Mouse (Mus musculus): Measurements from ENCODE around the gene Entr1.

Gene Entr1

GRCm38 (mm10) chr2:26389154-26389690 is at the start of gene Entr1, which contains the start of gene Pmpca:
Entr1 (minus strand) TSS chr2:26389316.
Pmpca (plus strand) TSS chr2:26389339.
- DNase-seq (ENCODE audit: low spot score) = peak; percentile 84

DNA sequence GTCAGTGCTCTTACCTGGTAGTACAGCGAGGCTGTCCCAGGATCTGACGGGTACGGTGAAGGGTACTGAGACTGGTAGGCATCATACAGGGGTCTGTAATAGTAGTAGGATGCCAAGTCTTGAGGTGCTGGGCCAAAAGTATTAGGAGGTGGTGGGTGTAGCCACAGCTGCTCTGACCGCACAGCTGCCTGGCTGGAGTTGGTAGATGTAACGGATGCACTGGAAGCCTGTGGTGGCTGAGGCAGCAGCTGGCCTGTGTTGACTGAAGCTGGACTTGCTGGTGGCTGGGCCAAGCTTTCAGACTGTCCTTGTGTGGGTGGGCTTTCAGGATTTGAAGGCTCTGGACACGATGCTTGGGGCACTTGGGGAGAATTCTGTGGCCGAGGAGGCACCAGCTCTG is 49.3 kb upstream of the Entr1 start:
- no peak for DNase-seq (ENCODE audit: low spot score)

- DNase-seq (ENCODE audit: low spot score) = no peak
These were observed 48.1 kb upstream of the Entr1 start for GRCm38 (mm10) chr2:26437221-26437620.

DNA sequence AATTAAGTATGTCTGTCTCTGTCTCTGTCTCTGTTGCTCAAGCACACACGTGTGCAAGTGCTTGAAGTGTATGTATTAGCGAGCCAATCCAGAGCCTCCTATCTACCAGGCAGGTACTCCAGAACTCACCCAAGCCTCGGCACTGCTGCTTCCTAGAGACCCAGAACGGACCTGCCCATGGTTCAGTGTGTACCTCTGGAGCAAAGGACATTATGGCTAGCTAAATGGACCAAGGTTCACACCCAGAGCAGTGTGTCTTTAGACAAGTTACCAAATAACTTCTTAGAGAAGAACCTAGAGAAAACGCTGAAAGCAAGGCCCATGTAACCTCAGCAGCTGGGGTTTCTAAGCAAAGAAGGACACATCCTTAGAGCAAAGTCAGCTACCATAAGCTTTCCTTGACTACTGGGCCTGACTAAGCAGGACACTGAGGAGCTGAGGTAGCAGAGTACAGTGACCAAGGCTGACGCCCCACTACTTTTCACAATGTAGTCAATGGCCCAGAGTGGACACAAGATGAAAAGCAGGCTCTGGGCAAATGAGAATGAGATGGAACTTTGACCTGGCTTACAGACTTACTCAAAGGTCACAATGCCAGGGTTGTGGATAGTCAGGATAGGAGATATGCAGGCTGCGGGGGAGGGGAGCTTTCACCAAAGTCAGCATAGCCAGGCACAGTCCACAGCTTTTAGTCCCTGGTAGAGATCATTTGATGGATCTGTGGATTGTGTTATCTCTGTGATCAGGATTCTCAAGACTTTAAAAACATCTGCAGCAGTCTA is 45.9 kb upstream of the Entr1 start:
- DNase-seq (ENCODE audit: low spot score) = no peak

DNA sequence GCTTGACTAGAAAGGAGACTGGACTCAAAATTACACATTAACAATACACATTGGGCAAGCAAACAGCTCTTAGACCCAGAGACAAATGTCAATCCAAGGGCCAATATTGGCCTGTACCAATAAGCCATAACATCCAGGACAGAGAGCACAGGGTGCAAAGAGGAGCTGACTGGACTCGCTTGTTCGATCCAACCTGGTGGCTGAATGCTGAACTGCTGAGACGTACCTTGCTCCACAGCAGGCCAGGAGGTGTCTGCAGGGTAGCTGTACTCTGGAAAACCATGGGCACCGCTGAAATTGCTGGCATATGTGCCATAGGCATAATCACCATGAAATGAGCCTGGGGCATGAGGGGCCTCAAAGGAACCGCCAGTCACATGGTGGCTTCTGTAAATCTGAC is 40.7 kb upstream of the Entr1 start:
- no peak for DNase-seq (ENCODE audit: low spot score)

DNA sequence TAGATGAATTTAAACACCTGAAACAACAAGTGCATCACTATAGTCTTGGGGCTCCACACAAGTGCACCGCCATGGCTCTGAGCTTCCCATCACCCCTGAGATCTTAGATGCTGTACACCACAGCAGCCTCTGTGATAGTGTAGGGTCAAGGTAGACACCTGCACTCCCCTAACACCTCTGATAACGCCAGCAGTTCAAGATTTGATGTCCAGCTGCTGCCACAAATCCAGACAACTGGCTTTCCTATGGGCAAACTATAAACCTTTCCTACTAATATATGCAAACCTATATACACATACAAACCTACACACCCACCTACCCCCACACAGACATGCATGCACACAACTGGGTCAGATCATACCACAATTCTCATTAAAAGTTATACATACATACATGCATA is 35.4 kb upstream of the Entr1 start:
- no peak for DNase-seq (ENCODE audit: low spot score)

GRCm38 (mm10) chr2:26423086-26423485 is 34.0 kb upstream of the Entr1 start:
- DNase-seq (ENCODE audit: low spot score) = no peak

DNA sequence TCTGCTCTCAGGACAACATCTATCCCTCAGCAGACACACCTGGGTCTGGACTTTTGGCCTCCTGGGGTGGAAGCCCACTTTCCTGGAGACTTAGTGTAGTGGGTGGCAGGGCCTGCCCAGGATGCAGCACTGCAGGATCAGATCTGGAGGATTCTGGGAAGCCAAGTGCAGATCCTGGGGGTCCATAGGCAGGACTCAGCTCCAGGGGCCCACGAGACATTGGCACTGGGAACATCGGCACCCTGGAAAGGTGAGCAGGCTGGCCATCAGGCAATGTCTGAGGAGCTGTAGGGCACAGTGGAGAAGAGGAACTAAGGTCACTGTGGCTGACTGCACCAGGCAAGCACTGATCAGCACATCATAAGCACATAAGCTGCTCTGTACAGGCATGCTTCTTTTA is 32.9 kb upstream of the Entr1 start:
- DNase-seq (ENCODE audit: low spot score) = no peak

- no peak for DNase-seq (ENCODE audit: low spot score)
These were observed 29.0 kb upstream of the Entr1 start for GRCm38 (mm10) chr2:26418120-26418519.

GRCm38 (mm10) chr2:26417066-26417465 is 27.9 kb upstream of the Entr1 start:
- no peak for DNase-seq (ENCODE audit: low spot score)

GRCm38 (mm10) chr2:26410931-26411411 is 21.9 kb upstream of the Entr1 start:
- DNase-seq (ENCODE audit: low spot score) = no peak

DNA sequence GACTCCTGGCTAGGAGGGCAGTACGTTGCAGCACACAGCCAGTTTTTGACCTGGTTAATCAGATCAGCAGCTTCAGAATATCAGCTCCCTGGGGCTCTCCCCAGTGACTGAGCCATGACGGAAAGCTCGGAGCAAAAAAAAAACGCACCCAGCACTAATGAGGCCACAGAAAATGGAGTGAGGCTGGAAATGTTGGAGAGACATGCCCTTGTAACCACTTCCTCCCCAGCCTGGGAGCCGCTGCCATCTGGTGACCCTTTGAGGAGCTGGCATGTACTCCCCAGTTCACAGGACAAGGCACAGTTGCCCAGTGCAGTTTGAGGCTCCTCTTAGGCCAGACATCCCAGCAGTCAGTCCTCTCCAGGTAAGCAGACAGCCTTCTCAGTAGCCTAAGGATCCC is 21.0 kb upstream of the Entr1 start:
- no peak for DNase-seq (ENCODE audit: low spot score)

DNA sequence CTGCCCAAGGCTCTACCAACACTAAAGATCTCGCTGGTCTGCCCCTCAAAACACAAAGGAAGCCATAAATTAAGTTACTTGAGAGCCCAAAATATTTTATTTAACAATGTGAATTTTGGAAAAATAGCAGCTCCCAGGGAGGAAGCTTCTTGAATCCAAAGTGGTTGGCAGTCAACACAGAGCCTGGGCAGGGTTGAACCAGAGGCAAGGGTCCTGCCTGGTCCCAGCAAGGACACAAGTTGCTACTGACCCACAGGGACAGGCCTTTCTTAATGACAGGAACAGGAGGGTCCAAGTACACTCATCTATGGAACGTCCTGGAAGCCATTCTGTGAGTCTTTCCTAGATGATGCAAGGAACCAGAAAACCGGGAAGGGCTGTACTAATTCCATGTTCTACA is 20.2 kb upstream of the Entr1 start:
- DNase-seq (ENCODE audit: low spot score) = no peak

- DNase-seq (ENCODE audit: low spot score) = peak; percentile 98
These were observed 19.6 kb upstream of the Entr1 start, which contains the start of gene Inpp5e for GRCm38 (mm10) chr2:26408515-26409356. Inpp5e (minus strand) TSS chr2:26409203.

- no peak for DNase-seq (ENCODE audit: low spot score)
These were observed 14.2 kb upstream of the Entr1 start for GRCm38 (mm10) chr2:26403306-26403705.

- DNase-seq (ENCODE audit: low spot score) = no peak
These were observed 13.1 kb upstream of the Entr1 start for GRCm38 (mm10) chr2:26402265-26402664.

- no peak for DNase-seq (ENCODE audit: low spot score)
These were observed 11.9 kb upstream of the Entr1 start for GRCm38 (mm10) chr2:26401023-26401422.

DNA sequence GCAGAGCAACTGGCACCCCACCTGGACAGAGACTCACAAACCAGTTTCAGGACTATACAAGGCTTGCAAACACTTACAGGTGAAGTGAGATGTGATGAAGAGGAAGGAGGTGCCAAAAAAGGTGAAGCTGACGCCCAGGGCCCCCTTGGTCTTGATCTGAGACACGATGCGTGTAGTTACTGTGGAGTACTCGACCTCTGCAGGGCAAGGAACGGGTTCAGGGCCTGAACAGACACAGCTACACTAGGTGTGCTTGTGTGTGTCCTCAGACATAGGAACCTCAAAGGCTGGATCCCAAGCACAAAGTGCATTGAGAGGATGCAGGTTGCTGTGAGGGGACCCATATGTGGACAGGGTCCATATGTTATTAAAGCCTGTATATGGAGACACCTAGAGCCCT is 11.2 kb upstream of the Entr1 start:
- DNase-seq (ENCODE audit: low spot score) = no peak

GRCm38 (mm10) chr2:26399647-26400046 is 10.5 kb upstream of the Entr1 start:
- no peak for DNase-seq (ENCODE audit: low spot score)

- no peak for DNase-seq (ENCODE audit: low spot score)
These were observed 9.9 kb upstream of the Entr1 start for GRCm38 (mm10) chr2:26398978-26399377.

DNA sequence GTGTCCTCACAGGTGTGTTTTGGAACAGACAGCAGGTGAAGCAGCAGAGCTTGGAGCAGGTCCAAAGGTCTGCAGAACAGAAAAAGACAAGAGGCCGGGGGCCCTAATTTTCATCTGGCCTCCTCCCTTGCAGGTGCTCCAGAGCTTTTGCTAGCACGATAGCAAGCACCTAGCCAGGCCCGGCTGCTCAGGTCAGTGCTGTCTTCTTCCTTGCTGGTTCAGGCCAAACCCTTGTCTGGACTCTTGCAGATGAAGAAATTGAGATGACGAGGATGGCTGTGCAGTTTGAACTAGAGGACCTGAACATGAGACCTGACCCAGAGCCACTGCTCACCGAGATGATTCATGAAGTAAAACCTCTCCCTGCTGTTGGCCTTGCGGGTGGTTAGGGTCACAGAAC is 2.5 kb upstream of the Entr1 start:
- no peak for DNase-seq (ENCODE audit: low spot score)

- no peak for DNase-seq (ENCODE audit: low spot score)
These were observed 1.8 kb upstream of the Entr1 start for GRCm38 (mm10) chr2:26390954-26391353.

- peak; percentile 20 for DNase-seq (ENCODE audit: low spot score)
These were observed 398 bp downstream of the Entr1 start for GRCm38 (mm10) chr2:26388682-26389153.
